Mouse (Mus musculus) midbrain, postnatal 0 days (tissue): ENCODE measurements around the gene Wnt4. TPM values are rescaled to one million over a fixed set of nuclear protein-coding genes. Genes with fewer than 3 reads are reported as not detected.

ENCODE experiments used
- ATAC-seq: fragments of 200-750 bp; cut with Nextera tagmentation; 2 replicates; pipeline ENCODE4 v1.8.0; 2017; ENCODE audit warnings: moderate number of reproducible peaks, mild to moderate bottlenecking, moderate TSS enrichment, moderate library complexity; ENCODE audit not compliant: low FRiP score
- DNase-seq: peaks from one replicate; pipeline ENCODE4 v3.0.0-alpha.2; 2015; ENCODE audit warnings: low spot score
- H3K27ac ChIP-seq: fragments of 300-500 bp; sonication (generic); 2 replicates; pipeline ENCODE4 v1.5.1; 2014; ENCODE audit warnings: low read depth, mild to moderate bottlenecking, low read length, mixed read lengths
- H3K27me3 ChIP-seq: fragments of 300-500 bp; sonication (generic); 2 replicates; pipeline ENCODE4 v1.6.1; 2014; ENCODE audit warnings: low read length, control low read depth, mixed read lengths; ENCODE audit not compliant: insufficient read depth
- H3K36me3 ChIP-seq: fragments of 300-500 bp; sonication (generic); 2 replicates; pipeline ENCODE4 v1.6.1; 2014; ENCODE audit warnings: low read length, control low read depth, mixed read lengths; ENCODE audit not compliant: insufficient read depth
- H3K4me1 ChIP-seq: fragments of 300-500 bp; sonication (generic); 2 replicates; pipeline ENCODE4 v1.6.1; 2014; ENCODE audit warnings: mild to moderate bottlenecking, control low read depth, antibody characterized with exemption, low read length, mixed read lengths; ENCODE audit not compliant: insufficient read depth
- H3K4me2 ChIP-seq: fragments of 300-500 bp; sonication (generic); 2 replicates; pipeline ENCODE4 v1.6.1; 2014; ENCODE audit warnings: low read depth, mild to moderate bottlenecking, low read length, mixed read lengths; ENCODE audit not compliant: poor library complexity, severe bottlenecking
- H3K4me3 ChIP-seq: fragments of 300-500 bp; sonication (generic); 2 replicates; pipeline ENCODE4 v1.5.1; 2014; ENCODE audit warnings: low read depth, mild to moderate bottlenecking, low read length, moderate library complexity
- H3K9ac ChIP-seq: fragments of 300-500 bp; sonication (generic); replicated peaks from 2 replicates; pipeline ENCODE4 v1.6.1; 2014; ENCODE audit warnings: mild to moderate bottlenecking, low read length, moderate library complexity, mixed read lengths; ENCODE audit not compliant: poor library complexity, severe bottlenecking
- H3K9me3 ChIP-seq: fragments of 300-500 bp; sonication (generic); 2 replicates; pipeline ENCODE4 v1.6.1; 2016; ENCODE audit warnings: low read length, control low read depth
- CTCF ChIP-seq: IDR thresholded peaks from 2 replicates; pipeline ENCODE4 v1.5.1; 2016; ENCODE audit warnings: antibody characterized with exemption, mild to moderate bottlenecking
- WGBS: fragments of 180-500 bp; shearing (Covaris S2); extraction: QIAGEN DNeasy Blood & Tissue Kit; methylation state at CpG from one replicate; pipeline ENCODE4 v1.1.7; 2014; 5-methylcytosine and 5-hydroxymethylcytosine counted together
- polyA plus RNA-seq: library from polyadenylated mRNA; unstranded; fragments of >200 nt; fragmentation: Nextera tagmentation; extraction: Ambion mirVana; gene quantifications from 2 replicates; pipeline ENCODE4 v1.2.1, GENCODE M21; 2015
- total RNA-seq: library from RNA; depleted of rRNA; stranded (reverse); fragments of >200 nt; gene quantifications from 2 replicates; pipeline ENCODE4 v1.2.3, GENCODE M21; 2014

Wnt4 gene
- total and polyA plus RNA-seq, 2 experiments from 2014 or later, result 5.6 to 6.0 TPM

GRCm38 (mm10) chr4:137274304-137274703, 3.0 kb upstream of the Wnt4 start:
- Histone ChIP-seq H3K4me2 (no peak overlapping the region), H3K27me3 (peaks cover 13% of the 10 kb centered on the region; the same call in 1 of the 2 replicates), H3K4me1 (peaks cover 9% of the 10 kb centered on the region; the same call in 1 of the 2 replicates), H3K36me3 (no peaks in the 10 kb centered on the region), H3K4me3 (no peak overlapping the region), H3K9ac (no peak overlapping the region), H3K9me3 (no peaks in the 10 kb centered on the region), H3K27ac (no peak overlapping the region)
- ATAC-seq (no peak), DNase-seq (no peak)
- no peak for TF ChIP-seq CTCF
- 13% methylated on average over 6 of the region's 6 CpGs for WGBS

GRCm38 (mm10) chr4:137276443-137277165, 685 bp upstream of the Wnt4 start:
- peak overlapping the region; percentile 65 for H3K4me3 ChIP-seq
- H3K36me3 ChIP-seq, result no peaks in the 10 kb centered on the region
- no peaks in the 10 kb centered on the region for H3K9me3 ChIP-seq
- H3K4me1 ChIP-seq, result peaks cover 11% of the 10 kb centered on the region; the same call in 1 of the 2 replicates
- no peak for DNase-seq
- peak overlapping the region; percentile 74 for H3K9ac ChIP-seq
- H3K27me3 ChIP-seq, result peaks cover 13% of the 10 kb centered on the region; the same call in 1 of the 2 replicates
- peak overlapping the region; percentile 92 for H3K4me2 ChIP-seq
- no peak for TF ChIP-seq CTCF
- H3K27ac ChIP-seq, result no peak overlapping the region
- WGBS, result 3% methylated on average over 44 of the region's 46 CpGs
- ATAC-seq, result no peak

- peak overlapping the region; percentile 65 for H3K4me3 ChIP-seq
- DNase-seq (no peak), ATAC-seq (no peak)
- H3K4me2 ChIP-seq, result peak overlapping the region; percentile 92
- no peak for TF ChIP-seq CTCF
- H3K9ac ChIP-seq, result peak overlapping the region; percentile 74
- peaks cover 11% of the 10 kb centered on the region; the same call in 1 of the 2 replicates for H3K4me1 ChIP-seq
- H3K36me3 ChIP-seq, result no peaks in the 10 kb centered on the region
- 1% methylated on average over 38 of the region's 71 CpGs for WGBS
- 0 out of 2 replicates have a peak overlapping the region, but pooled peaks have one; percentile 26 for H3K27ac ChIP-seq
- H3K27me3 ChIP-seq, result peaks cover 15% of the 10 kb centered on the region; the same call in 1 of the 2 replicates
- no peaks in the 10 kb centered on the region for H3K9me3 ChIP-seq
Observed at GRCm38 (mm10) chr4:137277600-137278143, 383 bp downstream of the Wnt4 start.

- H3K27ac ChIP-seq, result peak overlapping the region; percentile 47; the same call in 1 of the 2 replicates
Observed at GRCm38 (mm10) chr4:137278144-137279040, 1.1 kb downstream of the Wnt4 start.

GRCm38 (mm10) chr4:137279346-137279745, 2.1 kb downstream of the Wnt4 start:
- Histone ChIP-seq H3K36me3 (no peaks in the 10 kb centered on the region), H3K27ac (no peak overlapping the region), H3K4me3 (no peak overlapping the region), H3K9me3 (no peaks in the 10 kb centered on the region), H3K4me1 (peaks cover 11% of the 10 kb centered on the region; the same call in 1 of the 2 replicates), H3K4me2 (peak overlapping the region; percentile 92; the same call in 1 of the 2 replicates), H3K9ac (no peak overlapping the region), H3K27me3 (peaks cover 17% of the 10 kb centered on the region; the same call in 1 of the 2 replicates)
- no peak for TF ChIP-seq CTCF
- WGBS, result 29% methylated on average over 5 of the region's 5 CpGs
- ATAC-seq (no peak), DNase-seq (no peak)

More at GRCm38 (mm10) chr4:137278144-137279040, 1.1 kb downstream of the Wnt4 start:
- peak overlapping the region; percentile 92 for H3K4me2 ChIP-seq
- ATAC-seq (no peak), DNase-seq (peak; percentile 50)
- peak overlapping the region; percentile 65 for H3K4me3 ChIP-seq
- H3K27me3 ChIP-seq, result peaks cover 17% of the 10 kb centered on the region; the same call in 1 of the 2 replicates
- WGBS, result 3% methylated on average over 22 of the region's 22 CpGs
- H3K9ac ChIP-seq, result peak overlapping the region; percentile 74
- no peaks in the 10 kb centered on the region for H3K9me3 ChIP-seq
- peaks cover 11% of the 10 kb centered on the region; the same call in 1 of the 2 replicates for H3K4me1 ChIP-seq
- TF ChIP-seq CTCF, result no peak
- H3K36me3 ChIP-seq, result no peaks in the 10 kb centered on the region
